Mouse (Mus musculus): Measurements from ENCODE around the gene Cwc25. TPM values are rescaled to one million over a fixed set of nuclear protein-coding genes. Genes with fewer than 3 reads are reported as not detected.
"Not testable (repeated sequence)": the region's sequence is repeated elsewhere in the genome, so short reads cannot be mapped to it uniquely, and the experiment has no call there.

Gene Cwc25
- total and polyA plus RNA-seq, 3 experiments, result 20.8 to 27.4 (median 23.2) TPM

- DNase-seq (ENCODE audit: low spot score) (peak; percentile 90), ATAC-seq (ENCODE audit: extremely low read depth, insufficient number of reproducible peaks, low FRiP score, poor library complexity, severe bottlenecking) (peak; percentile 32; the same call in 1 of the 2 replicates)
- peak overlapping the region; percentile 83 for H3K4me3 ChIP-seq (ENCODE audit: low read depth, low read length)
- peaks cover 15% of the 10 kb centered on the region for H3K36me3 ChIP-seq (replicated peaks)
- H3K9me3 ChIP-seq (replicated peaks), result no peaks in the 10 kb centered on the region
- H3K4me1 ChIP-seq (ENCODE audit: insufficient read depth, low read depth, low read length), result peaks cover 58% of the 10 kb centered on the region
- no peak for TF ChIP-seq POLR2AphosphoS5 (IDR thresholded peaks at IDR 0.05; ENCODE audit: insufficient replicate concordance, low read depth, low read length)
- TF ChIP-seq TAL1 (conservative IDR thresholded peaks at IDR 0.05; ENCODE audit: low read depth, low read length), result no peak
- TF ChIP-seq GATA2 (IDR thresholded peaks at IDR 0.05; ENCODE audit: borderline replicate concordance, low read depth, low read length), result no peak
- no peak for TF ChIP-seq CTCF (IDR thresholded peaks at IDR 0.05; ENCODE audit: low read depth, low read length)
- no peak for TF ChIP-seq GATA1 (IDR thresholded peaks at IDR 0.05; ENCODE audit: borderline replicate concordance, low read length)
- no peaks in the 10 kb centered on the region for H3K27me3 ChIP-seq (ENCODE audit: insufficient read depth, low read length)
Measured at GRCm38 (mm10) chr11:97799146-97799993, 33.0 kb upstream of the Cwc25 start.

GRCm38 (mm10) chr11:97798782-97799145, 32.4 kb upstream of the Cwc25 start, which contains the start of gene Lasp1:
Lasp1 (plus strand) TSS chr11:97799000.
- peaks cover 11% of the 10 kb centered on the region for H3K36me3 ChIP-seq (replicated peaks)
- no peak for ATAC-seq (ENCODE audit: extremely low read depth, insufficient number of reproducible peaks, low FRiP score, poor library complexity, severe bottlenecking)
- peak within 1 kb of the TSS; percentile 83 for H3K4me3 ChIP-seq (ENCODE audit: low read depth, low read length)
- TF ChIP-seq GATA1 (IDR thresholded peaks at IDR 0.05; ENCODE audit: borderline replicate concordance, low read length) (no peak), POLR2AphosphoS5 (IDR thresholded peaks at IDR 0.05; ENCODE audit: insufficient replicate concordance, low read depth, low read length) (no peak), CTCF (IDR thresholded peaks at IDR 0.05; ENCODE audit: low read depth, low read length) (no peak), GATA2 (IDR thresholded peaks at IDR 0.05; ENCODE audit: borderline replicate concordance, low read depth, low read length) (no peak), TAL1 (conservative IDR thresholded peaks at IDR 0.05; ENCODE audit: low read depth, low read length) (no peak)
- no peaks in the 10 kb centered on the region for H3K9me3 ChIP-seq (replicated peaks)
- H3K27me3 ChIP-seq (ENCODE audit: insufficient read depth, low read length), result no peaks in the 10 kb centered on the region
- peaks cover 57% of the 10 kb centered on the region for H3K4me1 ChIP-seq (ENCODE audit: insufficient read depth, low read depth, low read length)
- no peak for DNase-seq (ENCODE audit: low spot score)

GRCm38 (mm10) chr11:97798083-97798435, 31.7 kb upstream of the Cwc25 start:
- Histone ChIP-seq H3K4me3 (ENCODE audit: low read depth, low read length) (no peak overlapping the region), H3K27me3 (ENCODE audit: insufficient read depth, low read length) (no peaks in the 10 kb centered on the region), H3K9me3 (replicated peaks) (no peaks in the 10 kb centered on the region), H3K36me3 (replicated peaks) (peaks cover 8% of the 10 kb centered on the region), H3K4me1 (ENCODE audit: insufficient read depth, low read depth, low read length) (peaks cover 56% of the 10 kb centered on the region)
- ATAC-seq (ENCODE audit: extremely low read depth, insufficient number of reproducible peaks, low FRiP score, poor library complexity, severe bottlenecking) (no peak), DNase-seq (ENCODE audit: low spot score) (no peak)
- TF ChIP-seq TAL1 (conservative IDR thresholded peaks at IDR 0.05; ENCODE audit: low read depth, low read length) (no peak), GATA2 (IDR thresholded peaks at IDR 0.05; ENCODE audit: borderline replicate concordance, low read depth, low read length) (no peak), POLR2AphosphoS5 (IDR thresholded peaks at IDR 0.05; ENCODE audit: insufficient replicate concordance, low read depth, low read length) (no peak), CTCF (IDR thresholded peaks at IDR 0.05; ENCODE audit: low read depth, low read length) (no peak), GATA1 (IDR thresholded peaks at IDR 0.05; ENCODE audit: borderline replicate concordance, low read length) (no peak)

GRCm38 (mm10) chr11:97797369-97798082, 31.2 kb upstream of the Cwc25 start:
- Histone ChIP-seq H3K27me3 (ENCODE audit: insufficient read depth, low read length) (no peaks in the 10 kb centered on the region), H3K4me3 (ENCODE audit: low read depth, low read length) (no peak overlapping the region), H3K4me1 (ENCODE audit: insufficient read depth, low read depth, low read length) (peaks cover 59% of the 10 kb centered on the region), H3K9me3 (replicated peaks) (no peaks in the 10 kb centered on the region), H3K36me3 (replicated peaks) (peaks cover 8% of the 10 kb centered on the region)
- TF ChIP-seq TAL1 (conservative IDR thresholded peaks at IDR 0.05; ENCODE audit: low read depth, low read length) (no peak), POLR2AphosphoS5 (IDR thresholded peaks at IDR 0.05; ENCODE audit: insufficient replicate concordance, low read depth, low read length) (no peak), GATA2 (IDR thresholded peaks at IDR 0.05; ENCODE audit: borderline replicate concordance, low read depth, low read length) (no peak), GATA1 (IDR thresholded peaks at IDR 0.05; ENCODE audit: borderline replicate concordance, low read length) (no peak), CTCF (IDR thresholded peaks at IDR 0.05; ENCODE audit: low read depth, low read length) (no peak)
- DNase-seq (ENCODE audit: low spot score) (no peak), ATAC-seq (ENCODE audit: extremely low read depth, insufficient number of reproducible peaks, low FRiP score, poor library complexity, severe bottlenecking) (no peak)

- H3K27me3 ChIP-seq (ENCODE audit: insufficient read depth, low read length), result no peaks in the 10 kb centered on the region
- ATAC-seq (ENCODE audit: extremely low read depth, insufficient number of reproducible peaks, low FRiP score, poor library complexity, severe bottlenecking) (no peak), DNase-seq (ENCODE audit: low spot score) (no peak)
- peaks cover 2% of the 10 kb centered on the region for H3K36me3 ChIP-seq (replicated peaks)
- no peak overlapping the region for H3K4me3 ChIP-seq (ENCODE audit: low read depth, low read length)
- H3K4me1 ChIP-seq (ENCODE audit: insufficient read depth, low read depth, low read length), result peaks cover 54% of the 10 kb centered on the region
- TF ChIP-seq GATA2 (IDR thresholded peaks at IDR 0.05; ENCODE audit: borderline replicate concordance, low read depth, low read length) (no peak), CTCF (IDR thresholded peaks at IDR 0.05; ENCODE audit: low read depth, low read length) (no peak), POLR2AphosphoS5 (IDR thresholded peaks at IDR 0.05; ENCODE audit: insufficient replicate concordance, low read depth, low read length) (no peak), GATA1 (IDR thresholded peaks at IDR 0.05; ENCODE audit: borderline replicate concordance, low read length) (no peak), TAL1 (conservative IDR thresholded peaks at IDR 0.05; ENCODE audit: low read depth, low read length) (no peak)
- no peaks in the 10 kb centered on the region for H3K9me3 ChIP-seq (replicated peaks)
Measured at GRCm38 (mm10) chr11:97796910-97797309, 30.6 kb upstream of the Cwc25 start.

DNA sequence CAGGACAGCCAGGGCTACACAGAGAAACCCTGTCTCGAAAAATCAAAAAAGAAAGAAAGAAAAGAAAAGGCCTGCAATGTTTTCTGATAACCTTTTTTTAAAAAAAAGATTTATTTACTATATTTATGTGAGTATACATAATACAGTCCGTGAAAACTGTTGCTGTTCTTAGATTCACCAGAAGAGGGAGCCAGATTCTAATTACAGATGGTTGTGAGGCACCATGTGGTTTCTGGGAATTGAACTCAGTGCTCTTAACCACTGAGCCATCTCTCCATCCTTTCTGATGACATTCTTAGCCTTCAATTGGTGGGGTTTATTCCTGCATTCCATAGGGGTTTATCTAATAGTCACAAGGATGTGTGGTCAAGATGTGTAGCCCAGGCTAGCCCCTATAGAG, 26.8 kb upstream of the Cwc25 start:
- Histone ChIP-seq H3K36me3 (replicated peaks) (no peaks in the 10 kb centered on the region), H3K4me1 (ENCODE audit: insufficient read depth, low read depth, low read length) (peaks cover 28% of the 10 kb centered on the region), H3K27me3 (ENCODE audit: insufficient read depth, low read length) (peaks cover 6% of the 10 kb centered on the region; the same call in 1 of the 2 replicates), H3K9me3 (replicated peaks) (no peaks in the 10 kb centered on the region), H3K4me3 (ENCODE audit: low read depth, low read length) (no peak overlapping the region)
- TF ChIP-seq GATA2 (IDR thresholded peaks at IDR 0.05; ENCODE audit: borderline replicate concordance, low read depth, low read length) (no peak), POLR2AphosphoS5 (IDR thresholded peaks at IDR 0.05; ENCODE audit: insufficient replicate concordance, low read depth, low read length) (no peak), CTCF (IDR thresholded peaks at IDR 0.05; ENCODE audit: low read depth, low read length) (no peak), TAL1 (conservative IDR thresholded peaks at IDR 0.05; ENCODE audit: low read depth, low read length) (no peak), GATA1 (IDR thresholded peaks at IDR 0.05; ENCODE audit: borderline replicate concordance, low read length) (no peak)
- DNase-seq (ENCODE audit: low spot score), result no peak
- no peak for ATAC-seq (ENCODE audit: extremely low read depth, insufficient number of reproducible peaks, low FRiP score, poor library complexity, severe bottlenecking)

DNA sequence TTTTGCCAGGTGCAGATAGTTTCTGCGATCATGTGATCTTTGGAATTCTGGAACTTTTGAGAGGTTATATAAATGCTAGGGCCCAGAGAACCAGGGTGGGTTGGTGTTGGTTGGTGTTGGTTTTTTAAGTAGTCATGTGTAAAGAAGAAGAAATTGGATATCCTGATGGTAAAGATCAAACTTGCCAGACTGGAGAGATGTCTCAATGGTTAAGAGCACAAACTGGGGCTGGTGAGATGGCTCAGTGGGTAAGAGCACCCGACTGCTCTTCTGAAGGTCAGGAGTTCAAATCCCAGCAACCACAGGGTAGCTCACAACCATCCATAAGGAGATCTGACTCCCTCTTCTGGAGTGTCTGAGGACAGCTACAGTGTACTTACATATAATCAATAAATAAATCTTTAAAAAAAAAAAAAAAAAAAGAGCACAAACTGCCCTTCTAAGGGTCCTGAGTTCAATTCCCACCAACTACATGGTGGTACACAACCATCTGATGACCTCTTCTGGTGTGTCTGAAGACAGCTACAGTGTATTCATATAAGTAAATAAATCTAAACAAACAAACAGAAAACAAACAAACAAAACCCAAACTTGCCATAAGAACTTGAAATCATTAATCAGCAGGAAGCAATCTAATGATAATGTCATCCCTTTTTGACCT, 24.6 kb upstream of the Cwc25 start:
- peaks cover 15% of the 10 kb centered on the region for H3K27me3 ChIP-seq (ENCODE audit: insufficient read depth, low read length)
- DNase-seq (ENCODE audit: low spot score); ATAC-seq (ENCODE audit: extremely low read depth, insufficient number of reproducible peaks, low FRiP score, poor library complexity, severe bottlenecking): not testable (repeated sequence)

More for the DNA sequence above, 24.6 kb upstream of the Cwc25 start:
- not testable (repeated sequence) for H3K36me3 ChIP-seq (replicated peaks); H3K9me3 ChIP-seq (replicated peaks); H3K4me3 ChIP-seq (ENCODE audit: low read depth, low read length)
- peaks cover 16% of the 10 kb centered on the region for H3K4me1 ChIP-seq (ENCODE audit: insufficient read depth, low read depth, low read length)
